8 mouse cellular contexts compared by ENCODE assay signal in genomic region chr12:29937851-29938375, GRCm38 (mm10). TPM values are rescaled to one million over a fixed set of nuclear protein-coding genes. Genes with fewer than 3 reads are reported as not detected.
DNase-seq lines count a peak whose midpoint lies in the region; ATAC-seq lines count a peak whose summit lies in the region.

No protein-coding gene starts in this region.

- H3K4me1 ChIP-seq in megakaryocyte, embryonic 14.5 days, result no peaks in the 10 kb centered on the region
- peaks cover 21% of the 10 kb centered on the region for H3K4me1 ChIP-seq in forebrain, embryonic 11.5 days (replicated peaks; ENCODE audit: control insufficient read depth, insufficient read depth, low read length)
- H3K4me1 ChIP-seq in heart, embryonic 15.5 days (replicated peaks), result peaks cover 34% of the 10 kb centered on the region
- no peaks in the 10 kb centered on the region for H3K4me1 ChIP-seq in liver, embryonic 16.5 days (ENCODE audit: control insufficient read depth, low read depth, low read length)

- DNase-seq in forebrain, embryonic 11.5 days (ENCODE audit: low spot score), result peak; percentile 90
- DNase-seq in kidney, postnatal 14 days, result peak; percentile 82
- peak; percentile 62 for DNase-seq in ovary, adult 18-20 months (ENCODE audit: low spot score)
- DNase-seq in T-cell, adult 2 months (ENCODE audit: low spot score), result no peak

- ATAC-seq in megakaryocyte, adult 5-6 weeks (ENCODE audit: poor library complexity, severe bottlenecking), result no peak
- peak; percentile 89 for ATAC-seq in forebrain, embryonic 11.5 days (replicated peaks; ENCODE audit: low FRiP score)
- ATAC-seq in heart, embryonic 15.5 days (replicated peaks; ENCODE audit: insufficient number of reproducible peaks, insufficient read depth, low FRiP score, low read depth), result peak; percentile 87
- no peak for ATAC-seq in liver, embryonic 16.5 days (ENCODE audit: low read depth)

- peak overlapping the region; percentile 14 for H3K4me3 ChIP-seq in megakaryocyte, embryonic 14.5 days (replicated peaks)
- peak overlapping the region; percentile 81 for H3K4me3 ChIP-seq in forebrain, embryonic 11.5 days (ENCODE audit: low read depth, low read length)
- peak overlapping the region; percentile 86 for H3K4me3 ChIP-seq in heart, embryonic 15.5 days
- H3K4me3 ChIP-seq in liver, embryonic 16.5 days (ENCODE audit: low read depth, low read length), result peak overlapping the region; percentile 44

- H3K4me2 ChIP-seq in forebrain, embryonic 11.5 days (ENCODE audit: low read depth, low read length, severe bottlenecking), result peak overlapping the region; percentile 77
- H3K4me2 ChIP-seq in heart, embryonic 15.5 days, result peak overlapping the region; percentile 76
- H3K4me2 ChIP-seq in liver, embryonic 16.5 days (ENCODE audit: low read depth, low read length), result peak overlapping the region; percentile 13; the same call in 1 of the 2 replicates

- peaks cover 4% of the 10 kb centered on the region; the same call in 1 of the 2 replicates for H3K9me3 ChIP-seq in megakaryocyte, embryonic 14.5 days
- H3K9me3 ChIP-seq in forebrain, embryonic 11.5 days (ENCODE audit: control insufficient read depth, low read length), result no peaks in the 10 kb centered on the region
- H3K9me3 ChIP-seq in heart, embryonic 15.5 days (replicated peaks), result no peaks in the 10 kb centered on the region
- no peaks in the 10 kb centered on the region for H3K9me3 ChIP-seq in liver, embryonic 16.5 days (replicated peaks; ENCODE audit: control insufficient read depth, low read length)

- no peaks in the 10 kb centered on the region for H3K36me3 ChIP-seq in megakaryocyte, embryonic 14.5 days (replicated peaks; ENCODE audit: low read length)
- no peaks in the 10 kb centered on the region; the same call in 1 of the 2 replicates for H3K36me3 ChIP-seq in forebrain, embryonic 11.5 days (ENCODE audit: control insufficient read depth, insufficient read depth, low read length)
- no peaks in the 10 kb centered on the region for H3K36me3 ChIP-seq in heart, embryonic 15.5 days
- no peaks in the 10 kb centered on the region for H3K36me3 ChIP-seq in liver, embryonic 16.5 days (ENCODE audit: control insufficient read depth, insufficient read depth)

- under 1% methylated on average over 46 of the region's 49 CpGs for WGBS in forebrain, embryonic 11.5 days
- under 1% methylated on average over 49 of the region's 49 CpGs for WGBS in heart, embryonic 15.5 days
- under 1% methylated on average over 49 of the region's 49 CpGs for WGBS in liver, embryonic 16.5 days (ENCODE audit: insufficient replicate concordance)

- H3K9ac ChIP-seq in forebrain, embryonic 11.5 days (ENCODE audit: low read length), result peak overlapping the region; percentile 96
- peak overlapping the region; percentile 88 for H3K9ac ChIP-seq in heart, embryonic 15.5 days
- H3K9ac ChIP-seq in liver, embryonic 16.5 days (ENCODE audit: low read depth, low read length), result no peak overlapping the region

- H3K27me3 ChIP-seq in megakaryocyte, embryonic 14.5 days (replicated peaks), result peaks cover 14% of the 10 kb centered on the region
- H3K27me3 ChIP-seq in forebrain, embryonic 11.5 days (ENCODE audit: control insufficient read depth, insufficient read depth, low read length), result no peaks in the 10 kb centered on the region
- no peaks in the 10 kb centered on the region for H3K27me3 ChIP-seq in heart, embryonic 15.5 days
- peaks cover 17% of the 10 kb centered on the region for H3K27me3 ChIP-seq in liver, embryonic 16.5 days (ENCODE audit: control insufficient read depth, insufficient read depth, low read depth, low read length)

- H3K27ac ChIP-seq in forebrain, embryonic 11.5 days (ENCODE audit: low read depth, low read length), result peak overlapping the region; percentile 77
- peak overlapping the region; percentile 92 for H3K27ac ChIP-seq in heart, embryonic 15.5 days
- no peak overlapping the region for H3K27ac ChIP-seq in liver, embryonic 16.5 days (ENCODE audit: low read length)

RNA-seq across cellular contexts. Expression of gene Pxdn, which starts 0.5 kb away (rescaled TPM):
- polyA plus RNA-seq in megakaryocyte, embryonic 14.5 days (2012; ENCODE audit: insufficient read depth, low replicate concordance), result 0.02 TPM in 1 of 2 replicates, not detected in the other
- total RNA-seq in megakaryocyte, adult 5-6 weeks (2015), result not detected in 2 replicates
- total RNA-seq in megakaryocyte, adult 5-6 weeks (2017), result not detected in 2 replicates
- 66.1 and 73.7 TPM in 2 replicates for polyA plus RNA-seq in forebrain, embryonic 11.5 days (2014; fragmentation: Nextera tagmentation; extraction: Ambion mirVana)
- polyA plus RNA-seq in heart, embryonic 15.5 days (2015; fragmentation: Nextera tagmentation; extraction: Ambion mirVana), result 60.0 and 78.0 TPM in 2 replicates
- 4.9 and 5.3 TPM in 2 replicates for polyA plus RNA-seq in liver, embryonic 16.5 days (2015; fragmentation: Nextera tagmentation; extraction: Ambion mirVana)

Comparison
In these comparisons a context has a peak if more than half of its experiments do, and no peak if none do; other contexts are left out.
1. H3K4me3 ChIP-seq: peak in every context shown above with its lines; median percentile 86 in heart, embryonic 15.5 days; 81 in forebrain, embryonic 11.5 days; 44 in liver, embryonic 16.5 days; 14 in megakaryocyte, embryonic 14.5 days.
2. ATAC-seq: peak in forebrain, embryonic 11.5 days (single experiment) and heart, embryonic 15.5 days (single experiment); none in megakaryocyte, adult 5-6 weeks (single experiment) and liver, embryonic 16.5 days (single experiment).
3. H3K4me2 ChIP-seq: peak in every context shown above with its lines; median percentile 77 in forebrain, embryonic 11.5 days; 76 in heart, embryonic 15.5 days; 13 in liver, embryonic 16.5 days.